Mouse (Mus musculus) forebrain, embryonic 11.5 days (tissue): Measurements from ENCODE around the gene Ncoa7. TPM values are rescaled to one million over a fixed set of nuclear protein-coding genes. Genes with fewer than 3 reads are reported as not detected.
"Not testable (repeated sequence)": the region's sequence is repeated elsewhere in the genome, so short reads cannot be mapped to it uniquely, and the experiment has no call there.

Experiments used
- ATAC-seq: fragments of 200-750 bp; cut with Nextera tagmentation; replicated peaks from 2 replicates; pipeline ENCODE4 v1.8.0; 2017; ENCODE audit warnings: moderate TSS enrichment; ENCODE audit not compliant: low FRiP score
- DNase-seq: peaks from one replicate; pipeline ENCODE4 v3.0.0-alpha.2; 2017; ENCODE audit warnings: low spot score
- H3K27ac ChIP-seq: fragments of 300-500 bp; sonication (generic); 2 replicates; pipeline ENCODE4 v1.5.1; 2014; ENCODE audit warnings: low read depth, low read length
- H3K27me3 ChIP-seq: fragments of 300-500 bp; sonication (generic); 2 replicates; pipeline ENCODE4 v1.6.1; 2014; ENCODE audit warnings: mild to moderate bottlenecking, low read length, mixed read lengths; ENCODE audit not compliant: control insufficient read depth, insufficient read depth
- H3K36me3 ChIP-seq: fragments of 300-500 bp; sonication (generic); 2 replicates; pipeline ENCODE4 v1.6.1; 2014; ENCODE audit warnings: mild to moderate bottlenecking, low read length, moderate library complexity, mixed read lengths; ENCODE audit not compliant: control insufficient read depth, insufficient read depth
- H3K4me1 ChIP-seq: fragments of 300-500 bp; sonication (generic); replicated peaks from 2 replicates; pipeline ENCODE4 v1.6.1; 2014; ENCODE audit warnings: low read length, mixed read lengths; ENCODE audit not compliant: control insufficient read depth, insufficient read depth
- H3K4me2 ChIP-seq: fragments of 300-500 bp; sonication (generic); 2 replicates; pipeline ENCODE4 v1.6.1; 2014; ENCODE audit warnings: low read depth, mild to moderate bottlenecking, low read length, moderate library complexity, mixed read lengths; ENCODE audit not compliant: severe bottlenecking
- H3K4me3 ChIP-seq: fragments of 300-500 bp; sonication (generic); 2 replicates; pipeline ENCODE4 v1.5.1; 2014; ENCODE audit warnings: low read depth, low read length
- H3K9ac ChIP-seq: fragments of 300-500 bp; sonication (generic); 2 replicates; pipeline ENCODE4 v1.6.1; 2014; ENCODE audit warnings: low read length
- H3K9me3 ChIP-seq: fragments of 300-500 bp; sonication (generic); 2 replicates; pipeline ENCODE4 v1.6.1; 2016; ENCODE audit warnings: low read length, mixed read lengths; ENCODE audit not compliant: control insufficient read depth
- WGBS: fragments of 180-500 bp; shearing (Covaris S2); extraction: QIAGEN DNeasy Blood & Tissue Kit; methylation state at CpG from one replicate; pipeline ENCODE4 v1.1.7; 2014; 5-methylcytosine and 5-hydroxymethylcytosine counted together
- polyA plus RNA-seq: library from polyadenylated mRNA; unstranded; fragments of >200 nt; fragmentation: Nextera tagmentation; extraction: Ambion mirVana; gene quantifications from 2 replicates; pipeline ENCODE4 v1.2.1, GENCODE M21; 2014

Gene Ncoa7
- polyA plus RNA-seq, 1 experiment from 2014 or later = 8.8 TPM

DNA sequence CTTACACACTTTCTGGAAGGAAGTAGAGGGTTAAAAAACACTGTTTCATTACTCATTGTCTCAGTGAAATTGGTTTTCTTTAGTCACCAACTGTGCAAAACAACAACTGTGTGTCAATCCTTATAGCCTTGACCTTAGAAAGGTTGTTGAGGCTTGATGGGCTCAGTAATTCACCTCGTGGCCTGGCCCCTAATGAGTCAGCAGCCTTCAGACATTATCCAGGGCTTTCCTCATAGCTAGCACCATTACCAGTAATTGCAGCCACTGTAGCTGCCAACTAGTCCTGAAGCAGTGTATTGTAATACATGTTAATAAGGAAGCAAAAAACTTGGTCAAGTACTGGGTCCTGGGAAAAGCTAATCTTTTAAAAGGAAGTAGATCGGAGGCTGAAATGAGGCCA lies 125.1 kb downstream of the Ncoa7 start:
- WGBS = 66% methylated on average over 2 of the region's 2 CpGs
- ATAC-seq (no peak), DNase-seq (no peak)
- no peaks in the 10 kb centered on the region for H3K9me3 ChIP-seq
- H3K36me3 ChIP-seq = no peaks in the 10 kb centered on the region
- H3K4me3 ChIP-seq = no peak overlapping the region
- H3K27me3 ChIP-seq = no peaks in the 10 kb centered on the region
- H3K4me1 ChIP-seq = no peaks in the 10 kb centered on the region
- no peak overlapping the region for H3K27ac ChIP-seq
- H3K9ac ChIP-seq = no peak overlapping the region
- no peak overlapping the region for H3K4me2 ChIP-seq

DNA sequence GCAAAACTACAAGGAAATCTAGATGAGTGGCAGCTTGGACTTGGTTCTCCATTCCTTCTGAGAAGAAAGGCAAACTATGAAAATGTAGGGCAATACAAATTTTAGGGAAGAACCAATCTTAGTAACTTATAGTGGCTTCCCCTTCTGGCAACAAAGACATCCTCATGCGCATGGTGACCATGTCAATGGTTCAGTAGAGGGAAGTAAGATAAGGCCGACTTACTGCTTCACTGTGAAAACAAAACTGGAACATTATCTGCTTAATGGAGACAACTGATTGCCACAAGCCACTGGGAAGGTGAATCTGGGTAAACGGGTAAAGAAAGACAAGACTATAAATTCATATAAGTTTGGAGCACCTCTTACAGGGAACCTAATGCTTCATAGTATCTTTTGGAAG lies 128.3 kb downstream of the Ncoa7 start:
- ATAC-seq = no peak
- Histone ChIP-seq H3K9ac (no peak overlapping the region), H3K4me1 (no peaks in the 10 kb centered on the region), H3K27ac (no peak overlapping the region), H3K4me3 (no peak overlapping the region), H3K36me3 (no peaks in the 10 kb centered on the region), H3K27me3 (no peaks in the 10 kb centered on the region), H3K9me3 (no peaks in the 10 kb centered on the region), H3K4me2 (no peak overlapping the region)
- DNase-seq = no peak
- whole genome bisulfite sequencing = 96% methylated on average over 3 of the region's 3 CpGs

GRCm38 (mm10) chr10:30666580-30666979 lies 136.5 kb downstream of the Ncoa7 start:
- no peaks in the 10 kb centered on the region for H3K27me3 ChIP-seq
- H3K4me3 ChIP-seq = no peak overlapping the region
- H3K4me1 ChIP-seq = no peaks in the 10 kb centered on the region
- WGBS = 93% methylated on average over 2 of the region's 2 CpGs
- ATAC-seq (no peak), DNase-seq (no peak)
- no peaks in the 10 kb centered on the region for H3K9me3 ChIP-seq
- no peaks in the 10 kb centered on the region for H3K36me3 ChIP-seq
- H3K4me2 ChIP-seq = no peak overlapping the region
- no peak overlapping the region for H3K27ac ChIP-seq
- H3K9ac ChIP-seq = no peak overlapping the region

DNA sequence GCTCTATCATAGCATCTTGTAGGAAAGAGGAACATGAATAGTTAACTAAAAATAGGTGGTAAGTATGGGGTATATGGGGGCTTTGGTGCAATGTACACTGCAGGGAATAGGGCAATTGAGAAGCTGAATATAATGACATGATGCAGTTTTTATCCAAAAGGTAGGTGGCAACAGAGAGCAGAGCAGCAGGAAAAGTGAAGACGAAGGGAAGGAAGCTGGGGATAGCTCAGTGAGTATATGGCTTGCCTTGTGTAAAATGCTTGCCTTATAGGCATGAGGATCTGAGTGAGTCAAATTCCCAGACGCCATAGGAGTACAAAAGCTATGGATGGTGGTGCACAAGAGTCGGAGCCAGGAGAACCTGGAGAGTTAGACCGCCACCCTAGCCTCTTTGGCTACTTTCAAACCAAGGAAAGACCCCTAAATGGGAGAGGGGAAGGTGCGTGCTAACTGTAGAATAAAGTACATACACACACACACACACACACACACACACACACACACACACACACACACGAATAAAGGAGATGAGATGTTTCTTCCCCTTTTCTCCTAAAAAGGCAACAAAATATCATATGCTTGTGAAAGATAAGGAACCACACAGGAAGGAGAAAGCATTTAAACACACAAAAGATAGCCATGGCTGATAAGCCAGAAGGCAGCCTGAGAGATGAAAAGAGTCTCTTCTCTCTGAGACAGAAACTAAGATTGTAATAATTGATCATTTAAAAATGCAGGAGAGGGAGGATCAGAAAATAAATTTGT lies 142.4 kb downstream of the Ncoa7 start:
- Histone ChIP-seq H3K27me3 (no peaks in the 10 kb centered on the region), H3K4me2 (no peak overlapping the region), H3K36me3 (no peaks in the 10 kb centered on the region), H3K9me3 (no peaks in the 10 kb centered on the region), H3K27ac (no peak overlapping the region), H3K9ac (no peak overlapping the region), H3K4me3 (no peak overlapping the region), H3K4me1 (no peaks in the 10 kb centered on the region)
- DNase-seq (no peak), ATAC-seq (no peak)
- WGBS = 89% methylated on average over 6 of the region's 6 CpGs

DNA sequence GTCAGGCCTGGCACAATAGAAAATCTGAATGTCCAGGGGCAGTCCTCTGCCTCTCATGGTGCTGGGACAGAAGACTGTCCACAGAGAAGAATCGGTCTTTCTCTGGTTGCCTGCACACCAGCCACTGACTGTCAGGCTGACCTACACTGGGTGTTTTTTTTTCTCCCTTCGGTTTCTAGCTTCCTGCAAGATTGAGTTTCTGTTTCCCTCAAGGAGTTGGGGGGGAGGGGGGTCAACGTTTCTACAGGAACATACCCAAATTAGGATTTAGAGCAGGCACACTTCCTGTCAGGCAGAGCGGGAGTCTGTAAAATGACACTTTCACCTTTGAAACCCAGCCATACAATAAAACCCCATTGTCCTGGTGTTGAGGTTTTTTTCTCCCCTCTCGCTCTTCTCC lies 147.5 kb downstream of the Ncoa7 start:
- no peak for DNase-seq
- no peaks in the 10 kb centered on the region for H3K36me3 ChIP-seq
- WGBS = 15% methylated on average over 5 of the region's 5 CpGs
- H3K27ac ChIP-seq = no peak overlapping the region
- peak overlapping the region; percentile 2; the same call in 1 of the 2 replicates for H3K4me2 ChIP-seq
- no peak overlapping the region for H3K4me3 ChIP-seq
- ATAC-seq = no peak
- 0 out of 2 replicates have a peak, but pooled peaks cover 3% of the 10 kb centered on the region for H3K4me1 ChIP-seq
- H3K27me3 ChIP-seq = no peaks in the 10 kb centered on the region
- H3K9me3 ChIP-seq = no peaks in the 10 kb centered on the region
- no peak overlapping the region for H3K9ac ChIP-seq

- Histone ChIP-seq H3K4me1 (no peaks in the 10 kb centered on the region), H3K4me3 (no peak overlapping the region), H3K9me3 (no peaks in the 10 kb centered on the region), H3K27me3 (no peaks in the 10 kb centered on the region), H3K36me3 (no peaks in the 10 kb centered on the region; the same call in 1 of the 2 replicates), H3K4me2 (no peak overlapping the region), H3K27ac (no peak overlapping the region), H3K9ac (no peak overlapping the region)
- DNase-seq (no peak), ATAC-seq (no peak)
- WGBS = 63% methylated on average over 2 of the region's 2 CpGs
Measured at GRCm38 (mm10) chr10:30647681-30648080, 155.4 kb downstream of the Ncoa7 start.

DNA sequence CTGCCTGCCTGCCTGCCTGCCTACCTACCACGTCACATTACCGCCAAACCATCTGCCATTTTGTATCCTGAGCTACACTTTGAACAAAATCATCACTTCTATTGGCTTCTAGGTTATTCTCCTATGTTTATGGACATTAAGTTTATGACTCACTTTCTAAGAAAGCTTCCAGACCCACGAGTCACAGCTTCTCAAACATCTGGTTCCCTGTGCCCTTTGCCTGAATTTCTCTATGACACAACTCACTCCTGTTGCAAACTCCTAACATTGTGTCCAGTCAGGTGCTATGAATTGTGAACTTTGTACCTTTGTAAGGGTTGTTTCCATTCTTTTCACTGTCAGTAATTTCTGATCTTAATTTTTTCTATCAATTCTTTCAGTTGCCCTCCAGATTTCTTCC lies 164.9 kb downstream of the Ncoa7 start:
- WGBS = 92% methylated on average over 3 of the region's 3 CpGs
- Histone ChIP-seq H3K4me3 (no peak overlapping the region), H3K9me3 (no peaks in the 10 kb centered on the region), H3K27ac (no peak overlapping the region), H3K9ac (no peak overlapping the region), H3K27me3 (no peaks in the 10 kb centered on the region), H3K4me1 (no peaks in the 10 kb centered on the region), H3K4me2 (no peak overlapping the region), H3K36me3 (no peaks in the 10 kb centered on the region)
- ATAC-seq = no peak
- no peak for DNase-seq

- H3K9ac ChIP-seq, H3K9me3 ChIP-seq: not testable (repeated sequence)
Measured at GRCm38 (mm10) chr10:30636474-30637154, 166.5 kb downstream of the Ncoa7 start.

GRCm38 (mm10) chr10:30632718-30633117 lies 170.4 kb downstream of the Ncoa7 start:
- H3K4me2 ChIP-seq = no peak overlapping the region
- H3K4me3 ChIP-seq = no peak overlapping the region
- H3K27ac ChIP-seq = no peak overlapping the region
- H3K27me3 ChIP-seq = no peaks in the 10 kb centered on the region
- H3K9me3 ChIP-seq = no peaks in the 10 kb centered on the region
- H3K9ac ChIP-seq = no peak overlapping the region
- no peaks in the 10 kb centered on the region for H3K4me1 ChIP-seq
- DNase-seq (no peak), ATAC-seq (no peak)
- no peaks in the 10 kb centered on the region for H3K36me3 ChIP-seq
- WGBS = 90% methylated on average over 1 of the region's 1 CpGs

More at GRCm38 (mm10) chr10:30636474-30637154, 166.5 kb downstream of the Ncoa7 start:
- H3K27me3 ChIP-seq, ATAC-seq, H3K4me2 ChIP-seq, H3K4me3 ChIP-seq, DNase-seq, H3K36me3 ChIP-seq, H3K27ac ChIP-seq, H3K4me1 ChIP-seq: not testable (repeated sequence)
- WGBS = 88% methylated on average over 1 of the region's 1 CpGs
